Mouse (Mus musculus) urinary bladder, postnatal 4 days (tissue): ENCODE measurements around the gene Ptpra.

ENCODE experiments used
- DNase-seq, 2 experiments: peaks; one replicate each; pipeline ENCODE4 v3.0.0; 2021 to 2022; ENCODE audit warnings: low spot score in 2 of 2

The Ptpra gene

GRCm38 (mm10) chr2:130449794-130450433, at the start of gene Ptpra:
Gene Ptpra, plus strand, starts transcription at chr2:130450278.
- DNase-seq: peak; percentile 86 to 90

- no peak for DNase-seq
Observed at GRCm38 (mm10) chr2:130401891-130402290, 48.2 kb upstream of the Ptpra start.

GRCm38 (mm10) chr2:130404939-130405338, 45.1 kb upstream of the Ptpra start, which contains the start of the genes Gm28372 and 1700020A23Rik:
Gene Gm28372, plus strand, starts transcription at chr2:130405239.
Gene 1700020A23Rik, plus strand, starts transcription at chr2:130405259.
- no peak for DNase-seq

GRCm38 (mm10) chr2:130406178-130406577, 43.9 kb upstream of the Ptpra start, which contains the start of gene Tmem239:
Gene Tmem239, plus strand, starts transcription at chr2:130406478.
- DNase-seq: no peak

- DNase-seq: no peak
Observed at GRCm38 (mm10) chr2:130408194-130408593, 41.9 kb upstream of the Ptpra start.

GRCm38 (mm10) chr2:130411558-130412495, 38.3 kb upstream of the Ptpra start:
- DNase-seq: peak; percentile 72 to 91

GRCm38 (mm10) chr2:130412775-130413174, 37.3 kb upstream of the Ptpra start:
- DNase-seq: no peak

GRCm38 (mm10) chr2:130414094-130414856, 35.8 kb upstream of the Ptpra start:
- DNase-seq: no peak

GRCm38 (mm10) chr2:130421781-130422620, 28.1 kb upstream of the Ptpra start:
- DNase-seq: no peak

- peak; percentile 74 for DNase-seq
Observed at GRCm38 (mm10) chr2:130423397-130424125, 26.5 kb upstream of the Ptpra start.

GRCm38 (mm10) chr2:130424126-130424853, 25.8 kb upstream of the Ptpra start, which contains the start of the genes Vps16 and Pced1a:
Gene Vps16, plus strand, starts transcription at chr2:130424339.
Gene Pced1a, minus strand, starts transcription at chr2:130424701.
- peak; percentile 89 to 93 for DNase-seq

- DNase-seq: no peak
Observed at GRCm38 (mm10) chr2:130425112-130425511, 25.0 kb upstream of the Ptpra start.

- no peak for DNase-seq
Observed at GRCm38 (mm10) chr2:130429851-130430250, 20.2 kb upstream of the Ptpra start.

GRCm38 (mm10) chr2:130430484-130430883, 19.6 kb upstream of the Ptpra start:
- no peak for DNase-seq

GRCm38 (mm10) chr2:130432157-130432556, 17.9 kb upstream of the Ptpra start:
- no peak for DNase-seq

- DNase-seq: no peak
Observed at GRCm38 (mm10) chr2:130433152-130433551, 16.9 kb upstream of the Ptpra start.

- DNase-seq: no peak
Observed at GRCm38 (mm10) chr2:130436769-130437168, 13.3 kb upstream of the Ptpra start.

GRCm38 (mm10) chr2:130438861-130439260, 11.2 kb upstream of the Ptpra start:
- no peak for DNase-seq

GRCm38 (mm10) chr2:130439840-130440480, 10.1 kb upstream of the Ptpra start:
- no peak for DNase-seq
